8 mouse cellular contexts compared by ENCODE assay signal in the genomic region with DNA sequence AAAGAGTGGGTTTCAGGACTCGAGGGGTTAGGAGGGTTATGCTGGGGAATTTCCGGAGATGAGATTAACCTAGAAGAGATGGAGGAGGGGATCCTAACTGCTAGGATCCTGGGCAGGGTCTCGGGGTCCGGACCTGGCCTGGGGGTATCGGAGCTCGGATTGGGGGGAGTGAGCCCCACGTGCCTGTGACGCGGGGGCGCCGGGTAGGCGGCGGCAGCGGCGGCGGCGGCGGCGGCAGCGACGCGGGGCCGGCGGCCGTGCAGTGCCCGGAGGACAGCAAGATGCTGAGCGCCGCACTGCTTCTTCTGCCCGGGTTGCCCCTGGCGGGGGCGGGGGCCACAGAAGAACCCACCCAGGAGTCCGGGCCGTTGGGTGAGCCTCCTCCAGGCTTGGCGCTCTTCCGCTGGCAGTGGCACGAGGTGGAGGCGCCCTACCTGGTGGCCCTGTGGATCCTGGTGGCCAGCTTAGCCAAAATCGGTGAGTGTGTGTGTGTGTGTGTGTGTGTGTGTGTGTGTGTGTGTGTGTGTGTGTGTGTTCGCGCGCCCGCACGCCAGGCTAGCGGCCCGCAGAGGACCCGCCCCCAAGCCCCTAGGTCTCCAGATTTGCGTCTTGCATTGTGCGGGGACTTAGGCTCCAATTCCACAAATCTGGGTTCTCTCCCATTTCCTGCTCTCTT. TPM values are rescaled to one million over a fixed set of nuclear protein-coding genes. Genes with fewer than 3 reads are reported as not detected.
DNase-seq lines count a peak whose midpoint lies in the region; ATAC-seq and TF ChIP-seq lines count a peak whose summit lies in the region.
"Had no signal": no experiment of that assay in that cellular context is flagged by ENCODE, and none has a peak within 500 bp of the region (broad histone marks: within the 10 kb centered on the region; RNA-seq: fewer than 3 reads in every experiment).

No protein-coding gene starts in this region.

- no peak for TF ChIP-seq CTCF in liver, adult 2 months (IDR thresholded peaks at IDR 0.05; ENCODE audit: low read depth, low read length)
- TF ChIP-seq CTCF in midbrain, postnatal 0 days (IDR thresholded peaks at IDR 0.05): no peak

- 4% methylated on average over 48 of the region's 48 CpGs for WGBS in liver, adult 2 months
- WGBS in embryonic facial prominence, embryonic 11.5 days: under 1% methylated on average over 39 of the region's 48 CpGs
- under 1% methylated on average over 47 of the region's 48 CpGs for WGBS in intestine, embryonic 15.5 days
- 1% methylated on average over 14 of the region's 48 CpGs for WGBS in midbrain, postnatal 0 days

- H3K36me3 ChIP-seq in liver, adult 2 months (ENCODE audit: control insufficient read depth, insufficient read depth, low read length): no peaks in the 10 kb centered on the region
- H3K36me3 ChIP-seq in embryonic facial prominence, embryonic 11.5 days (replicated peaks; ENCODE audit: control insufficient read depth, insufficient read depth, low read depth, low read length): no peaks in the 10 kb centered on the region
- no peaks in the 10 kb centered on the region for H3K36me3 ChIP-seq in intestine, embryonic 15.5 days
- H3K36me3 ChIP-seq in midbrain, postnatal 0 days (ENCODE audit: insufficient read depth, low read length): no peaks in the 10 kb centered on the region

- ATAC-seq in embryonic facial prominence, embryonic 11.5 days (replicated peaks; ENCODE audit: insufficient number of reproducible peaks, low FRiP score, low TSS enrichment, low read depth): 0 out of 2 replicates have a peak, but pooled peaks have one; percentile 5
- ATAC-seq in intestine, embryonic 15.5 days: no peak
- ATAC-seq in midbrain, postnatal 0 days (ENCODE audit: low FRiP score): peak; percentile 64

- no peaks in the 10 kb centered on the region; the same call in 1 of the 2 replicates for H3K4me1 ChIP-seq in liver, adult 2 months (ENCODE audit: control insufficient read depth, insufficient read depth, low read length)
- peaks cover 9% of the 10 kb centered on the region for H3K4me1 ChIP-seq in embryonic facial prominence, embryonic 11.5 days (ENCODE audit: control insufficient read depth, insufficient read depth, low read length)
- H3K4me1 ChIP-seq in intestine, embryonic 15.5 days (replicated peaks): peaks cover 39% of the 10 kb centered on the region
- H3K4me1 ChIP-seq in midbrain, postnatal 0 days (ENCODE audit: insufficient read depth, low read length): peaks cover 6% of the 10 kb centered on the region; the same call in 1 of the 2 replicates

- TF ChIP-seq POLR2A in liver, adult 2 months (IDR thresholded peaks at IDR 0.05; ENCODE audit: extremely low read depth, insufficient read depth, low read length): no peak

- H3K79me2 ChIP-seq in liver, adult 2 months (ENCODE audit: control insufficient read depth, insufficient read depth, low read length): no peaks in the 10 kb centered on the region

- H3K27ac ChIP-seq in liver, adult 2 months (replicated peaks; ENCODE audit: insufficient read depth, low read depth, low read length): no peak overlapping the region
- H3K27ac ChIP-seq in embryonic facial prominence, embryonic 11.5 days (replicated peaks; ENCODE audit: low read depth, low read length): peak overlapping the region; percentile 56; the same call in 1 of the 2 replicates
- no peak overlapping the region for H3K27ac ChIP-seq in intestine, embryonic 15.5 days
- H3K27ac ChIP-seq in midbrain, postnatal 0 days (ENCODE audit: low read depth, low read length): peak overlapping the region; percentile 84

- H3K4me2 ChIP-seq in embryonic facial prominence, embryonic 11.5 days (ENCODE audit: low read depth, low read length): peak overlapping the region; percentile 98
- H3K4me2 ChIP-seq in intestine, embryonic 15.5 days (replicated peaks): peak overlapping the region; percentile 98
- peak overlapping the region; percentile 96 for H3K4me2 ChIP-seq in midbrain, postnatal 0 days (ENCODE audit: low read depth, low read length, poor library complexity, severe bottlenecking)

- no peak for DNase-seq in liver, adult 2 months (ENCODE audit: extremely low read depth, low read depth, low spot score)
- no peak for DNase-seq in liver
- peak; percentile 35 to 57 for DNase-seq in adrenal gland, postnatal 36 days
- peak; percentile 60 for DNase-seq in embryonic facial prominence, embryonic 11.5 days (ENCODE audit: low spot score)
- peak; percentile 59 for DNase-seq in midbrain, postnatal 0 days (ENCODE audit: low spot score)
- DNase-seq in spleen, postnatal 36 days (ENCODE audit: low spot score in 2 of 2): no peak

- peak overlapping the region; percentile 49 for H3K4me3 ChIP-seq in liver, adult 2 months (ENCODE audit: insufficient read depth, low read depth, low read length)
- H3K4me3 ChIP-seq in embryonic facial prominence, embryonic 11.5 days (ENCODE audit: low read depth, low read length): peak overlapping the region; percentile 70
- H3K4me3 ChIP-seq in intestine, embryonic 15.5 days (replicated peaks): peak overlapping the region; percentile 74
- peak overlapping the region; percentile 73 for H3K4me3 ChIP-seq in midbrain, postnatal 0 days (ENCODE audit: low read depth, low read length)

- H3K27me3 ChIP-seq in liver, adult 2 months (ENCODE audit: control insufficient read depth, insufficient read depth, low read length): peaks cover 11% of the 10 kb centered on the region
- H3K27me3 ChIP-seq in embryonic facial prominence, embryonic 11.5 days (ENCODE audit: control insufficient read depth, insufficient read depth, low read length): no peaks in the 10 kb centered on the region
- peaks cover 10% of the 10 kb centered on the region; the same call in 1 of the 2 replicates for H3K27me3 ChIP-seq in intestine, embryonic 15.5 days (replicated peaks)
- H3K27me3 ChIP-seq in midbrain, postnatal 0 days (ENCODE audit: insufficient read depth, low read length): no peaks in the 10 kb centered on the region

- H3K9ac ChIP-seq in liver, adult 2 months (ENCODE audit: low read depth, low read length): peak overlapping the region; percentile 18
- H3K9ac ChIP-seq in embryonic facial prominence, embryonic 11.5 days (replicated peaks; ENCODE audit: low read length): peak overlapping the region; percentile 77
- peak overlapping the region; percentile 59 for H3K9ac ChIP-seq in intestine, embryonic 15.5 days
- peak overlapping the region; percentile 77 for H3K9ac ChIP-seq in midbrain, postnatal 0 days (replicated peaks; ENCODE audit: low read length, poor library complexity, severe bottlenecking)

- H3K9me3 ChIP-seq in embryonic facial prominence, embryonic 11.5 days (replicated peaks; ENCODE audit: control insufficient read depth, low read length): no peaks in the 10 kb centered on the region
- H3K9me3 ChIP-seq in intestine, embryonic 15.5 days: no peaks in the 10 kb centered on the region
- no peaks in the 10 kb centered on the region for H3K9me3 ChIP-seq in midbrain, postnatal 0 days (ENCODE audit: low read length)

RNA-seq across cellular contexts. Expression of gene Slc9a5, which starts 0.6 kb away (rescaled TPM):
- under 0.01 and 0.20 TPM in 2 replicates for total RNA-seq in liver, adult 2 months (2014; rRNA removed)
- 0.15 and 0.53 TPM in 2 replicates for polyA plus RNA-seq in liver, adult 2 months (2012; rRNA removed)
- total RNA-seq in adrenal gland, postnatal 36 days (2021): under 1 TPM; 0.76 to 0.99 TPM
- 3.8 and 4.0 TPM in 2 replicates for polyA plus RNA-seq in embryonic facial prominence, embryonic 11.5 days (2014; fragmentation: Nextera tagmentation; extraction: Ambion mirVana)
- 1.4 and 1.7 TPM in 2 replicates for polyA plus RNA-seq in intestine, embryonic 15.5 days (2015; fragmentation: Nextera tagmentation; extraction: Ambion mirVana)
- total RNA-seq in midbrain, postnatal 0 days (2014; rRNA removed): 28.3 and 28.4 TPM in 2 replicates
- 12.8 and 14.4 TPM in 2 replicates for polyA plus RNA-seq in midbrain, postnatal 0 days (2015; fragmentation: Nextera tagmentation; extraction: Ambion mirVana)

RNA-seq across cellular contexts. Expression of gene Fhod1, which starts 1.5 kb away (rescaled TPM):
- total RNA-seq in liver, adult 2 months (2014; rRNA removed): 1.7 and 1.9 TPM in 2 replicates
- 3.2 and 7.8 TPM in 2 replicates for polyA plus RNA-seq in liver, adult 2 months (2012; rRNA removed)
- 10 to 100 TPM; 11.9 to 14.4 TPM for total RNA-seq in adrenal gland, postnatal 36 days (2021)
- 1.8 and 2.6 TPM in 2 replicates for polyA plus RNA-seq in embryonic facial prominence, embryonic 11.5 days (2014; fragmentation: Nextera tagmentation; extraction: Ambion mirVana)
- 1.3 and 1.9 TPM in 2 replicates for polyA plus RNA-seq in intestine, embryonic 15.5 days (2015; fragmentation: Nextera tagmentation; extraction: Ambion mirVana)
- 3.8 and 4.4 TPM in 2 replicates for total RNA-seq in midbrain, postnatal 0 days (2014; rRNA removed)
- 0.48 and 0.56 TPM in 2 replicates for polyA plus RNA-seq in midbrain, postnatal 0 days (2015; fragmentation: Nextera tagmentation; extraction: Ambion mirVana)

RNA-seq across cellular contexts. Expression of gene Tmem208, which starts 23.1 kb away (rescaled TPM):
- total RNA-seq in liver, adult 2 months (2014; rRNA removed): 97.9 and 104 TPM in 2 replicates
- 87.5 and 90.9 TPM in 2 replicates for polyA plus RNA-seq in liver, adult 2 months (2012; rRNA removed)
- 10 to 100 TPM; 61.5 to 67.0 TPM for total RNA-seq in adrenal gland, postnatal 36 days (2021)
- polyA plus RNA-seq in embryonic facial prominence, embryonic 11.5 days (2014; fragmentation: Nextera tagmentation; extraction: Ambion mirVana): 91.7 and 99.6 TPM in 2 replicates
- 128 and 151 TPM in 2 replicates for polyA plus RNA-seq in intestine, embryonic 15.5 days (2015; fragmentation: Nextera tagmentation; extraction: Ambion mirVana)
- total RNA-seq in midbrain, postnatal 0 days (2014; rRNA removed): 81.3 and 88.4 TPM in 2 replicates
- 129 and 152 TPM in 2 replicates for polyA plus RNA-seq in midbrain, postnatal 0 days (2015; fragmentation: Nextera tagmentation; extraction: Ambion mirVana)

RNA-seq across cellular contexts. Expression of gene Lrrc29, which starts 23.2 kb away (rescaled TPM):
- 3.0 and 3.2 TPM in 2 replicates for total RNA-seq in liver, adult 2 months (2014; rRNA removed)
- polyA plus RNA-seq in liver, adult 2 months (2012; rRNA removed): 7.9 and 12.9 TPM in 2 replicates
- 1 to 10 TPM; 3.4 to 6.1 TPM for total RNA-seq in adrenal gland, postnatal 36 days (2021)
- 0.83 and 0.98 TPM in 2 replicates for polyA plus RNA-seq in embryonic facial prominence, embryonic 11.5 days (2014; fragmentation: Nextera tagmentation; extraction: Ambion mirVana)
- 1.3 and 2.3 TPM in 2 replicates for polyA plus RNA-seq in intestine, embryonic 15.5 days (2015; fragmentation: Nextera tagmentation; extraction: Ambion mirVana)
- 2.5 and 4.5 TPM in 2 replicates for total RNA-seq in midbrain, postnatal 0 days (2014; rRNA removed)
- 2.1 and 2.4 TPM in 2 replicates for polyA plus RNA-seq in midbrain, postnatal 0 days (2015; fragmentation: Nextera tagmentation; extraction: Ambion mirVana)

RNA-seq across cellular contexts. Expression of gene Plekhg4, which starts 23.8 kb away (rescaled TPM):
- under 0.01 and 0.13 TPM in 2 replicates for total RNA-seq in liver, adult 2 months (2014; rRNA removed)
- 0.09 TPM in 1 of 2 replicates, not detected in the other for polyA plus RNA-seq in liver, adult 2 months (2012; rRNA removed)
- total RNA-seq in adrenal gland, postnatal 36 days (2021): 1 to 10 TPM in 1 of 2 experiments, under 1 TPM in 1; 0.23 to 1.4 TPM
- polyA plus RNA-seq in embryonic facial prominence, embryonic 11.5 days (2014; fragmentation: Nextera tagmentation; extraction: Ambion mirVana): 0.28 and 0.29 TPM in 2 replicates
- polyA plus RNA-seq in intestine, embryonic 15.5 days (2015; fragmentation: Nextera tagmentation; extraction: Ambion mirVana): 0.10 and 0.27 TPM in 2 replicates
- 6.3 and 8.7 TPM in 2 replicates for total RNA-seq in midbrain, postnatal 0 days (2014; rRNA removed)
- polyA plus RNA-seq in midbrain, postnatal 0 days (2015; fragmentation: Nextera tagmentation; extraction: Ambion mirVana): 1.7 and 2.5 TPM in 2 replicates
- total RNA-seq: hematopoietic stem cell, adult 5-6 weeks had no signal

Comparison
In these comparisons a context has a peak if more than half of its experiments do, and no peak if none do; other contexts are left out.
1. DNase-seq: peak in adrenal gland, postnatal 36 days (2 of 2), embryonic facial prominence, embryonic 11.5 days (single experiment) and midbrain, postnatal 0 days (single experiment); none in liver, adult 2 months (single experiment), liver (single experiment) and spleen, postnatal 36 days (0 of 2).
2. H3K27ac ChIP-seq: peak in embryonic facial prominence, embryonic 11.5 days (single experiment) and midbrain, postnatal 0 days (single experiment); none in liver, adult 2 months (single experiment) and intestine, embryonic 15.5 days (single experiment).
3. H3K9ac ChIP-seq: peak in every context shown above with its lines; median percentile 77 in embryonic facial prominence, embryonic 11.5 days; 77 in midbrain, postnatal 0 days; 59 in intestine, embryonic 15.5 days; 18 in liver, adult 2 months.
4. Peak in every context shown above with its lines, with median percentiles within 50 percentile points of each other: H3K4me3 ChIP-seq and H3K4me2 ChIP-seq.